Mouse (Mus musculus): ENCODE data around the gene Skap1. TPM values are rescaled to one million over a fixed set of nuclear protein-coding genes. Genes with fewer than 3 reads are reported as not detected.

The Skap1 gene
- polyA plus RNA-seq, 1 experiment from 2014 or later: 0.35 TPM

GRCm38 (mm10) chr11:96740796-96741195 is 276.4 kb downstream of the Skap1 start:
- TF ChIP-seq EP300 (IDR thresholded peaks at IDR 0.05; ENCODE audit: low read depth) (no peak), CTCF (IDR thresholded peaks at IDR 0.05; ENCODE audit: low read depth) (no peak)

GRCm38 (mm10) chr11:96741995-96742394 is 277.6 kb downstream of the Skap1 start:
- no peaks in the 10 kb centered on the region for H3K36me3 ChIP-seq (replicated peaks; ENCODE audit: insufficient read depth, low read length)
- ATAC-seq: no peak
- H3K27ac ChIP-seq (ENCODE audit: low read depth): no peak overlapping the region
- 30% methylated on average over 12 of the region's 12 CpGs for WGBS (ENCODE audit: insufficient replicate concordance)
- no peak overlapping the region for H3K4me2 ChIP-seq (ENCODE audit: low read depth, low read length)
- no peak overlapping the region for H3K9ac ChIP-seq (replicated peaks)
- no peak overlapping the region for H3K4me3 ChIP-seq (ENCODE audit: low read depth, low read length)
- H3K4me1 ChIP-seq (ENCODE audit: insufficient read depth): no peaks in the 10 kb centered on the region
- no peak for DNase-seq
- peaks cover 15% of the 10 kb centered on the region for H3K27me3 ChIP-seq (ENCODE audit: insufficient read depth, low read length)
- no peaks in the 10 kb centered on the region for H3K9me3 ChIP-seq (ENCODE audit: low read length)
- no peak for TF ChIP-seq CTCF (IDR thresholded peaks at IDR 0.05; ENCODE audit: low read depth)
- no peak for TF ChIP-seq EP300 (IDR thresholded peaks at IDR 0.05; ENCODE audit: low read depth)

More at GRCm38 (mm10) chr11:96740796-96741195, 276.4 kb downstream of the Skap1 start:
- no peak for ATAC-seq
- WGBS (ENCODE audit: insufficient replicate concordance): 74% methylated on average over 12 of the region's 12 CpGs
- Histone ChIP-seq H3K27me3 (ENCODE audit: insufficient read depth, low read length) (peaks cover 20% of the 10 kb centered on the region), H3K27ac (ENCODE audit: low read depth) (no peak overlapping the region), H3K4me3 (ENCODE audit: low read depth, low read length) (no peak overlapping the region), H3K9me3 (ENCODE audit: low read length) (no peaks in the 10 kb centered on the region), H3K36me3 (replicated peaks; ENCODE audit: insufficient read depth, low read length) (no peaks in the 10 kb centered on the region), H3K4me1 (ENCODE audit: insufficient read depth) (no peaks in the 10 kb centered on the region), H3K9ac (replicated peaks) (no peak overlapping the region), H3K4me2 (ENCODE audit: low read depth, low read length) (no peak overlapping the region)
- DNase-seq: no peak

- no peak for ATAC-seq
- no peaks in the 10 kb centered on the region for H3K36me3 ChIP-seq (replicated peaks; ENCODE audit: insufficient read depth, low read length)
- H3K9me3 ChIP-seq (ENCODE audit: low read length): no peaks in the 10 kb centered on the region
- TF ChIP-seq EP300 (IDR thresholded peaks at IDR 0.05; ENCODE audit: low read depth) (no peak), CTCF (IDR thresholded peaks at IDR 0.05; ENCODE audit: low read depth) (no peak)
- H3K4me3 ChIP-seq (ENCODE audit: low read depth, low read length): no peak overlapping the region
- no peaks in the 10 kb centered on the region for H3K4me1 ChIP-seq (ENCODE audit: insufficient read depth)
- no peak overlapping the region for H3K9ac ChIP-seq (replicated peaks)
- 41% methylated on average over 11 of the region's 11 CpGs for WGBS (ENCODE audit: insufficient replicate concordance)
- peaks cover 15% of the 10 kb centered on the region for H3K27me3 ChIP-seq (ENCODE audit: insufficient read depth, low read length)
- H3K4me2 ChIP-seq (ENCODE audit: low read depth, low read length): no peak overlapping the region
- no peak for DNase-seq
- H3K27ac ChIP-seq (ENCODE audit: low read depth): no peak overlapping the region
Observed at GRCm38 (mm10) chr11:96743000-96743399, 278.6 kb downstream of the Skap1 start.

DNA sequence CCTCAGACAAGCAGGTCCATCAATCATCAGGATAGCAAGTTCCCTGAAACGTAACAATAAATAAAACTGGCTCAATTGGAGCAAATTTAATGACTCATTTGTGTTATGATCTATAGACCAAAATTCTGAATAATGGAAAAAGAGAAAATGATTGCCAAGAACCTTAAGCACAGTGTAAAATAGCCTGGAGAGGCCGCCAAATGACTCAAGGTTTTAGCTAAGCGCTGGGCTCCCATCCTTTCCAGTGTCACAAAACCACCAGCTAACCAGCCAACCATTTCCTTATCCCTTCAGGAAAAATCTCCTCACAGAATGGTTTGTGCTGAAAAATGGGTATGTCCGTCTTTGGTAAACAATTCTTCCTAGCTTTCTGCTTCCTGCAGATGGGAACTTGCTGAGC is 279.5 kb downstream of the Skap1 start:
- no peak overlapping the region for H3K4me2 ChIP-seq (ENCODE audit: low read depth, low read length)
- no peaks in the 10 kb centered on the region for H3K36me3 ChIP-seq (replicated peaks; ENCODE audit: insufficient read depth, low read length)
- no peak overlapping the region for H3K4me3 ChIP-seq (ENCODE audit: low read depth, low read length)
- no peaks in the 10 kb centered on the region for H3K4me1 ChIP-seq (ENCODE audit: insufficient read depth)
- TF ChIP-seq EP300 (IDR thresholded peaks at IDR 0.05; ENCODE audit: low read depth): no peak
- TF ChIP-seq CTCF (IDR thresholded peaks at IDR 0.05; ENCODE audit: low read depth): no peak
- no peak for ATAC-seq
- no peak overlapping the region for H3K9ac ChIP-seq (replicated peaks)
- WGBS (ENCODE audit: insufficient replicate concordance): 63% methylated on average over 4 of the region's 4 CpGs
- H3K27ac ChIP-seq (ENCODE audit: low read depth): no peak overlapping the region
- H3K9me3 ChIP-seq (ENCODE audit: low read length): no peaks in the 10 kb centered on the region
- no peak for DNase-seq
- H3K27me3 ChIP-seq (ENCODE audit: insufficient read depth, low read length): peaks cover 15% of the 10 kb centered on the region

- Histone ChIP-seq H3K9ac (replicated peaks) (no peak overlapping the region), H3K36me3 (replicated peaks; ENCODE audit: insufficient read depth, low read length) (no peaks in the 10 kb centered on the region), H3K27me3 (ENCODE audit: insufficient read depth, low read length) (peaks cover 12% of the 10 kb centered on the region; the same call in 1 of the 2 replicates), H3K9me3 (ENCODE audit: low read length) (no peaks in the 10 kb centered on the region), H3K4me3 (ENCODE audit: low read depth, low read length) (no peak overlapping the region), H3K4me1 (ENCODE audit: insufficient read depth) (no peaks in the 10 kb centered on the region), H3K4me2 (ENCODE audit: low read depth, low read length) (no peak overlapping the region), H3K27ac (ENCODE audit: low read depth) (no peak overlapping the region)
- no peak for ATAC-seq
- 66% methylated on average over 6 of the region's 6 CpGs for WGBS (ENCODE audit: insufficient replicate concordance)
- TF ChIP-seq EP300 (IDR thresholded peaks at IDR 0.05; ENCODE audit: low read depth) (no peak), CTCF (IDR thresholded peaks at IDR 0.05; ENCODE audit: low read depth) (no peak)
- no peak for DNase-seq
Observed at GRCm38 (mm10) chr11:96746648-96747047, 282.3 kb downstream of the Skap1 start.

DNA sequence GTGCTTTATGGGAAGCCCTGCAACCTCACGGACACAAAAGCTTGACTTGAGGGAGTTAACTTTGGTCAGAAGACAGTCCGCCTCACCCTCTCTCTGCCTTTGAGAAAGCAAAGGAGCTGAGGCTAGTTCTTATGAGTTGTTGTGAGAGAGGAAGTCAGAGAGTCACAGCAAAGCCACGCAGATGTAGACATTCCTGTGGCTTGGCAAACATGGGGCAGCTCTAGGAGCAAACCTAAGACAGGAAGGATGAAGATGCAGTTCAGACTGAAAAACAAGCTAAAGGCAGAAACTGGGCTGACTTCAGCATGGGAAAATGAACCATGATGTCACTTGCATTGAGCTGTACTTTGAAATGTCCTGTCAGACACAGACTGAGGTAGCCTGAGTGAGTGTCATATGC is 283.2 kb downstream of the Skap1 start:
- Histone ChIP-seq H3K9me3 (ENCODE audit: low read length) (no peaks in the 10 kb centered on the region), H3K27ac (ENCODE audit: low read depth) (no peak overlapping the region), H3K36me3 (replicated peaks; ENCODE audit: insufficient read depth, low read length) (no peaks in the 10 kb centered on the region), H3K27me3 (ENCODE audit: insufficient read depth, low read length) (peaks cover 8% of the 10 kb centered on the region; the same call in 1 of the 2 replicates), H3K9ac (replicated peaks) (no peak overlapping the region), H3K4me3 (ENCODE audit: low read depth, low read length) (no peak overlapping the region), H3K4me1 (ENCODE audit: insufficient read depth) (no peaks in the 10 kb centered on the region), H3K4me2 (ENCODE audit: low read depth, low read length) (no peak overlapping the region)
- WGBS (ENCODE audit: insufficient replicate concordance): 38% methylated on average over 3 of the region's 3 CpGs
- no peak for TF ChIP-seq EP300 (IDR thresholded peaks at IDR 0.05; ENCODE audit: low read depth)
- no peak for TF ChIP-seq CTCF (IDR thresholded peaks at IDR 0.05; ENCODE audit: low read depth)
- no peak for ATAC-seq
- DNase-seq: no peak

GRCm38 (mm10) chr11:96755298-96755697 is 290.9 kb downstream of the Skap1 start:
- H3K9ac ChIP-seq (replicated peaks): no peak overlapping the region
- TF ChIP-seq EP300 (IDR thresholded peaks at IDR 0.05; ENCODE audit: low read depth) (no peak), CTCF (IDR thresholded peaks at IDR 0.05; ENCODE audit: low read depth) (peak; percentile 25; the same call in 1 of the 2 replicates)
- no peak overlapping the region for H3K4me2 ChIP-seq (ENCODE audit: low read depth, low read length)
- H3K4me3 ChIP-seq (ENCODE audit: low read depth, low read length): no peak overlapping the region
- WGBS (ENCODE audit: insufficient replicate concordance): 83% methylated on average over 2 of the region's 2 CpGs
- no peaks in the 10 kb centered on the region for H3K4me1 ChIP-seq (ENCODE audit: insufficient read depth)
- DNase-seq: no peak
- no peaks in the 10 kb centered on the region for H3K36me3 ChIP-seq (replicated peaks; ENCODE audit: insufficient read depth, low read length)
- ATAC-seq: no peak
- no peak overlapping the region for H3K27ac ChIP-seq (ENCODE audit: low read depth)
- H3K9me3 ChIP-seq (ENCODE audit: low read length): no peaks in the 10 kb centered on the region
- H3K27me3 ChIP-seq (ENCODE audit: insufficient read depth, low read length): no peaks in the 10 kb centered on the region

Data from liver, postnatal 0 days (tissue).